7 mouse cellular contexts compared by ENCODE assay signal in the genomic region with DNA sequence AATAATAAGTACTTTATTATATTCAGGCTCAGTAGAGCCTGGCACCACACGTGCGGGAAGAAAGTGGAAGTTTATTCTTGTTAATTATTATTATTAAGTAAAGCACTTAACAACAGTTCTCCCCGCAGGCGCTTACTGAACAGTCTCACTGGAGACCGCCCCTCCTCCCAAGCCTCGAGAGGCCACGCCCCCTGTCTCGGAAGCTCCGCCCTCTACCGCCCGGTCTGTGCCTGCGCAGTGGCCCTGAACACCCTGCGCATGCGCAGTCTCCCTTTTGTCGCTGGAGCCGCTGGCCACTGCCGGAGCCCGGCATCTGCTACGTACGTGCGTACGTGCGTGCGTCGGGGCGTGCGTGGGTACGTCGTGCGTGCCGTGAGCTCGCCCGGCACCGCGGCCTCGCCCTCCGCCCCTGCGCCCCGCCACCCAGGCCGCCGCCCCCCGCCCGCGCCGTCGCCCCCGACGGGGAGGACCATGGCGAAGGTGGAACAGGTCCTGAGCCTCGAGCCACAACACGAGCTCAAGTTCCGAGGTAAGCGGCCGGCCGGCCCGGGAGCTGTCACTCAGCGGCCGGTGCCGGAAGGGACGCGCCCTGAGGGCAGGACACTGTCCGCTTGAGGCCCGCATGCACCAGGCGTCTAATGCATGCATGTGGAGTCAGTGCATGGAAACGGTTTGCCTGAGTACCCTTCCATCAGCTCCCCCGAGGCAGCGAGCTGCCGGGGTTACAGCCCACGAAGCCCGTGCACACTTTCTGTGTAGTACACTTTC. TPM values are rescaled to one million over a fixed set of nuclear protein-coding genes. Genes with fewer than 3 reads are reported as not detected.
DNase-seq lines count a peak whose midpoint lies in the region; ATAC-seq lines count a peak whose summit lies in the region.

A gene (plus strand): TSS at position 290 of the 768 bp plus-strand sequence.

- WGBS in intestine, embryonic 15.5 days: under 1% methylated on average over 70 of the region's 70 CpGs
- 1% methylated on average over 70 of the region's 70 CpGs for WGBS in midbrain, embryonic 10.5 days

- peak; percentile 99 for DNase-seq in adrenal gland, adult 2 months
- peak; percentile 98 for DNase-seq in embryo, embryonic 11.5 days (ENCODE audit: low read depth, low spot score)
- peak; percentile 99 to 100 for DNase-seq in gastrocnemius, postnatal 36 days
- DNase-seq in left cerebral cortex, postnatal 25 days (ENCODE audit: low spot score in 2 of 2): peak; percentile 99
- peak; percentile 99 for DNase-seq in midbrain, embryonic 10.5 days (ENCODE audit: low spot score)
- peak; percentile 100 for DNase-seq in right cerebral cortex, postnatal 4 days

- H3K27me3 ChIP-seq in intestine, embryonic 15.5 days (replicated peaks): no peaks in the 10 kb centered on the region
- H3K27me3 ChIP-seq in midbrain, embryonic 10.5 days (ENCODE audit: low read depth, poor library complexity, severe bottlenecking): no peaks in the 10 kb centered on the region

- H3K9ac ChIP-seq in intestine, embryonic 15.5 days: peak within 1 kb of the TSS; percentile 68

- H3K27ac ChIP-seq in intestine, embryonic 15.5 days: peak within 1 kb of the TSS; percentile 46
- H3K27ac ChIP-seq in midbrain, embryonic 10.5 days (replicated peaks): peak within 1 kb of the TSS; percentile 94

- peak within 1 kb of the TSS; percentile 62 for H3K4me3 ChIP-seq in intestine, embryonic 15.5 days (replicated peaks)
- peak within 1 kb of the TSS; percentile 75 for H3K4me3 ChIP-seq in midbrain, embryonic 10.5 days

- no peaks in the 10 kb centered on the region for H3K9me3 ChIP-seq in intestine, embryonic 15.5 days
- H3K9me3 ChIP-seq in midbrain, embryonic 10.5 days (replicated peaks): no peaks in the 10 kb centered on the region

- peak; percentile 99 for ATAC-seq in intestine, embryonic 15.5 days

- H3K4me1 ChIP-seq in intestine, embryonic 15.5 days (replicated peaks): peaks cover 15% of the 10 kb centered on the region
- H3K4me1 ChIP-seq in midbrain, embryonic 10.5 days: peaks cover 22% of the 10 kb centered on the region

- intact Hi-C loops in gastrocnemius, postnatal 36 days (cut with DNase I): loop anchor here (5.0 kb wide), 1 partner anchor 75 kb away; no protein-coding TSS in a partner anchor
- intact Hi-C loops in left cerebral cortex, postnatal 25 days (cut with DNase I): loop anchor here (1.0 kb wide), 1 partner anchor 78 kb away; a partner anchor contains a TSS

- peak within 1 kb of the TSS; percentile 79 for H3K4me2 ChIP-seq in intestine, embryonic 15.5 days (replicated peaks)

- H3K36me3 ChIP-seq in intestine, embryonic 15.5 days: no peaks in the 10 kb centered on the region
- peaks cover 12% of the 10 kb centered on the region for H3K36me3 ChIP-seq in midbrain, embryonic 10.5 days

RNA-seq across cellular contexts. Expression of the gene that starts here (rescaled TPM):
- 100 to 1,000 TPM; 173 to 209 TPM for total RNA-seq in adrenal gland, adult 2 months (2021)
- 13.1 and 17.3 TPM in 2 replicates for polyA plus RNA-seq in adrenal gland, adult 2 months (2012; rRNA removed)
- 100 to 1,000 TPM; 137 to 148 TPM for total RNA-seq in gastrocnemius, postnatal 36 days (2021)
- 13.3 and 14.5 TPM in 2 replicates for polyA plus RNA-seq in intestine, embryonic 15.5 days (2015; fragmentation: Nextera tagmentation; extraction: Ambion mirVana)
- 100 to 1,000 TPM; 125 to 133 TPM for total RNA-seq in left cerebral cortex, postnatal 25 days (2021)
- 9.4 and 11.6 TPM in 2 replicates for polyA plus RNA-seq in midbrain, embryonic 10.5 days (2016; fragmentation: Nextera tagmentation; extraction: Ambion mirVana)

Comparison
In these comparisons a context has a peak if more than half of its experiments do, and no peak if none do; other contexts are left out.
1. Peak in every context shown above with its lines: DNase-seq, ATAC-seq, H3K4me3 ChIP-seq and H3K27ac ChIP-seq.